Comparison of ENCODE assay signal across 12 mouse cellular contexts in the genomic region with DNA sequence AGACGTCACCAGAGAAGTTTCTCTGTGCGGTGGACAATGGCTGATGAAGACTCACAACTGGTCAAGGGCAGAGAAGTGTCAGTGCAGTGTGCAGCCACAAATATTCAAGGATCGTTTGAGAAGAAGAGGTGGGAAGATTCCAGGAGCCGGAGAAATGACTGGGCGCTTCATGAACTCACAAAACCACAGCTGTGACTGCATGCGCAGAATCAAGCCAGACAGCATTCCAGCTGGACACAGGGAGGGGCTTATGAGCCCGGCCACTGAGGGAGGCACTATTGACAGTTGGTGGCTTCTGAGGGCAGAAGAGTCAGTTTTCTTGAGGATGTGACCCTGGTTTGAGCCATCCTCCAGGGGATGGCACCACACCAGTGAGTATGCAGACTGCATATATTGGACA. TPM values are rescaled to one million over a fixed set of nuclear protein-coding genes. Genes with fewer than 3 reads are reported as not detected.
DNase-seq lines count a peak whose midpoint lies in the region; ATAC-seq and TF ChIP-seq lines count a peak whose summit lies in the region.
"Had no signal": no experiment of that assay in that cellular context is flagged by ENCODE, and none has a peak within 500 bp of the region (broad histone marks: within the 10 kb centered on the region; RNA-seq: fewer than 3 reads in every experiment).

No protein-coding gene starts in this region.

- peaks cover 9% of the 10 kb centered on the region for H3K4me1 ChIP-seq in embryonic fibroblast, embryonic 13.5 days (ENCODE audit: control insufficient read depth, insufficient read depth, low read length)

- H3K4me3 ChIP-seq in gastrocnemius, adult 2 months = no peak overlapping the region
- H3K4me3 ChIP-seq in embryonic fibroblast, embryonic 13.5 days (ENCODE audit: insufficient read depth, low read length) = no peak overlapping the region
- H3K4me3 ChIP-seq: left cerebral cortex, adult 2 months had no signal

- intact Hi-C loops in gastrocnemius, adult 2 months (cut with DNase I) = no loop called here

- no peak for ATAC-seq in activated CD4-positive, CD25-positive, alpha-beta regulatory T cell, adult 4 months
- ATAC-seq: CD4-positive, CD25-positive, alpha-beta regulatory T cell, adult 4 months had no signal

- TF ChIP-seq POLR2A in embryonic fibroblast, embryonic 13.5 days (IDR thresholded peaks at IDR 0.05; ENCODE audit: low read depth, low read length) = no peak

- peak overlapping the region; percentile 16; the same call in 1 of the 2 replicates for H3K27ac ChIP-seq in gastrocnemius, adult 2 months
- peak overlapping the region; percentile 28 for H3K27ac ChIP-seq in embryonic fibroblast, embryonic 13.5 days (ENCODE audit: insufficient read depth, low read length)
- H3K27ac ChIP-seq: left cerebral cortex, adult 2 months; macrophage had no signal

- TF ChIP-seq CTCF in gastrocnemius, adult 2 months (IDR thresholded peaks at IDR 0.05) = no peak
- no peak for TF ChIP-seq CTCF in embryonic fibroblast, embryonic 13.5 days (IDR thresholded peaks at IDR 0.05; ENCODE audit: borderline replicate concordance, insufficient read depth, low read length)

- no peak for DNase-seq in gastrocnemius, adult 2 months
- no peak for DNase-seq in gastrocnemius, adult 8-10 months (ENCODE audit: low spot score in 2 of 2)
- peak; percentile 78 for DNase-seq in 3134 (ENCODE audit: extremely low read depth, insufficient read length, low spot score)
- DNase-seq in kidney, postnatal 4 days = peak; percentile 41 to 64
- no peak for DNase-seq in adrenal gland, adult 18-20 months (ENCODE audit: low spot score in 2 of 2)
- no peak for DNase-seq in thymus, postnatal 10 days (ENCODE audit: low spot score in 2 of 2)
- DNase-seq: cerebellum, postnatal 36 days had no signal

RNA-seq across cellular contexts. Expression of a gene that starts 24.9 kb away (rescaled TPM):
- 10 to 100 TPM; 58.7 to 60.8 TPM for total RNA-seq in gastrocnemius, adult 2 months (2021)
- 10 to 100 TPM; 60.2 to 66.9 (median 64.5) TPM for total RNA-seq in gastrocnemius, adult 8-10 months (2022)
- 127 and 144 TPM in 2 replicates for polyA plus RNA-seq in embryonic fibroblast, embryonic 13.5 days (2011; ENCODE audit: insufficient read length, low read depth, missing spikeins)
- polyA plus RNA-seq in activated CD4-positive, CD25-positive, alpha-beta regulatory T cell, adult 4 months (2017; shearing (Covaris generic)) = 10 to 100 TPM; 20.6 to 29.1 TPM
- total RNA-seq in adrenal gland, adult 18-20 months (2021) = 100 to 1,000 TPM in 1 of 2 experiments, 10 to 100 TPM in 1; 80.1 to 117 TPM

Comparison
In these comparisons a context has a peak if more than half of its experiments do, and no peak if none do; other contexts are left out.
1. DNase-seq: peak in 3134 (single experiment) and kidney, postnatal 4 days (2 of 2); none in gastrocnemius, adult 2 months (single experiment), gastrocnemius, adult 8-10 months (0 of 2), adrenal gland, adult 18-20 months (0 of 2) and thymus, postnatal 10 days (0 of 2).